In the genomic region with DNA sequence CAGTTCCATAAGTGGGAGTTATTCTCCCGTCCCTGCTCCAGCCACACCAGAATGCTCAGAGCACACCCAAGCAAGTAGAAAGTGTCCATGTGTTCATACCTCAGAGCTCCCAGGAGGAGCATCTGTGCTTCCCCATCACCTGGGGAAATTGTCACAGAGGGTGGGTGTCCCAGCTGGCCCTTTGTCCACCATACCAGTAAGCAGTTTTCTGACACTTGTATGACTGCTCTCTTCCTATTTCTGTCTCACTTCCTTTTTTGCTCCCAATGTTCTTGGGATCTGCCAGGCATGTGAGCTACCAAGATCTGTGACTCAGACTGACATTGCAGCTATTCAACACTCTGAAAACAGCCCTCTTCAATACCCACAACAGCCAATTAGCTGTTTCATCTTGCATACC, we compare ENCODE assay signal across 22 mouse cellular contexts.
DNase-seq lines count a peak whose midpoint lies in the region; ATAC-seq lines count a peak whose summit lies in the region.
"Had no signal": no experiment of that assay in that cellular context is flagged by ENCODE, and none has a peak within 500 bp of the region (broad histone marks: within the 10 kb centered on the region; RNA-seq: fewer than 3 reads in every experiment).

No protein-coding gene starts in this region.

- peak; percentile 34; the same call in 1 of the 2 replicates for ATAC-seq in frontal cortex, adult (ENCODE audit: low TSS enrichment)
- ATAC-seq: activated CD4-positive, CD25-positive, alpha-beta regulatory T cell, adult 4 months; CD4-positive, CD25-positive, alpha-beta regulatory T cell, adult 4 months; forebrain, embryonic 14.5 days; forebrain, embryonic 16.5 days; Patski had no signal

- DNase-seq in frontal cortex, postnatal 14 days (ENCODE audit: low spot score in 2 of 2): no peak
- DNase-seq in layer of hippocampus, adult 9-11 months: peak; percentile 6
- DNase-seq in layer of hippocampus, postnatal 10 days (ENCODE audit: low spot score in 2 of 2): no peak
- DNase-seq in brain, adult 2 months (ENCODE audit: low read depth, low spot score): peak; percentile 43
- no peak for DNase-seq in kidney, adult 8-10 months
- DNase-seq: adrenal gland, adult 8-10 months; adrenal gland, postnatal 14 days; adrenal gland, postnatal 36 days; B cell, adult 2 months; cerebellum, adult 11 months; cerebellum, adult 18-20 months; cerebellum, adult 8-10 months; cerebellum, adult 9-11 months; cerebellum, postnatal 14 days; cerebellum, postnatal 36 days; embryo, embryonic 11 days had no signal

Comparison
In these comparisons a context has a peak if more than half of its experiments do, and no peak if none do; other contexts are left out.
1. DNase-seq: peak in layer of hippocampus, adult 9-11 months (single experiment) and brain, adult 2 months (single experiment); none in frontal cortex, postnatal 14 days (0 of 2), layer of hippocampus, postnatal 10 days (0 of 2) and kidney, adult 8-10 months (0 of 2).